Mouse (Mus musculus) E14TG2a.4 (cell line): ENCODE data around the gene Olfr69.
"Not testable (repeated sequence)": the region's sequence is repeated elsewhere in the genome, so short reads cannot be mapped to it uniquely, and the experiment has no call there.

ENCODE experiments used
- H3K27me3 ChIP-seq: 2 replicates; pipeline ENCODE4 v1.6.1; 2014; ENCODE audit warnings: low read length, control low read depth; ENCODE audit not compliant: insufficient read depth
- H3K36me3 ChIP-seq: 2 replicates; pipeline ENCODE4 v1.6.1; 2014; ENCODE audit warnings: low read length, control low read depth; ENCODE audit not compliant: insufficient read depth
- H3K4me1 ChIP-seq: replicated peaks from 2 replicates; pipeline ENCODE4 v1.6.1; 2014; ENCODE audit warnings: low read depth, low read length, control low read depth
- H3K4me3 ChIP-seq: replicated peaks from 2 replicates; pipeline ENCODE4 v1.5.1; 2014; ENCODE audit warnings: mild to moderate bottlenecking, low read length
- H3K9me3 ChIP-seq: 2 replicates; pipeline ENCODE4 v1.6.1; 2014; ENCODE audit warnings: low read length, control low read depth
- CTCF ChIP-seq: conservative IDR thresholded peaks from 2 replicates; pipeline ENCODE4 v1.5.1; 2014; ENCODE audit warnings: low read length
- NANOG ChIP-seq: IDR thresholded peaks from 2 replicates; pipeline ENCODE4 v1.6.1; 2014; ENCODE audit warnings: borderline replicate concordance, low read length, mixed read lengths
- POU5F1 ChIP-seq: IDR thresholded peaks from 2 replicates; pipeline ENCODE4 v1.6.1; 2014; ENCODE audit warnings: low read length, borderline replicate concordance

Gene Olfr69

GRCm38 (mm10) chr7:103757233-103757632 lies 14.2 kb downstream of the Olfr69 start, which contains the start of gene Olfr630:
TSS of gene Olfr630 (minus strand) at chr7:103757333.
- Histone ChIP-seq H3K4me1 (no peaks in the 10 kb centered on the region), H3K36me3 (no peaks in the 10 kb centered on the region), H3K4me3 (no peak within 1 kb of the TSS), H3K27me3 (no peaks in the 10 kb centered on the region), H3K9me3 (no peaks in the 10 kb centered on the region)
- TF ChIP-seq POU5F1 (no peak), CTCF (no peak), NANOG (no peak)

- no peaks in the 10 kb centered on the region for H3K9me3 ChIP-seq
- no peaks in the 10 kb centered on the region for H3K27me3 ChIP-seq
- H3K36me3 ChIP-seq: no peaks in the 10 kb centered on the region
- TF ChIP-seq NANOG (no peak), CTCF (no peak), POU5F1 (no peak)
- no peaks in the 10 kb centered on the region for H3K4me1 ChIP-seq
- H3K4me3 ChIP-seq: no peak within 1 kb of the TSS
Measured at GRCm38 (mm10) chr7:103744843-103745242, 26.6 kb downstream of the Olfr69 start, which contains the start of gene Olfr629. TSS of gene Olfr629 (minus strand) at chr7:103744943.

- TF ChIP-seq NANOG (no peak), CTCF (no peak), POU5F1 (no peak)
- Histone ChIP-seq H3K4me3 (no peak within 1 kb of the TSS), H3K27me3 (no peaks in the 10 kb centered on the region), H3K36me3 (no peaks in the 10 kb centered on the region), H3K4me1 (no peaks in the 10 kb centered on the region), H3K9me3 (no peaks in the 10 kb centered on the region)
Measured at GRCm38 (mm10) chr7:103730074-103730473, 41.3 kb downstream of the Olfr69 start, which contains the start of gene Olfr628. TSS of gene Olfr628 (plus strand) at chr7:103730374.

GRCm38 (mm10) chr7:103716398-103716797 lies 55.0 kb downstream of the Olfr69 start:
- H3K4me1 ChIP-seq, H3K36me3 ChIP-seq, H3K4me3 ChIP-seq, H3K9me3 ChIP-seq, H3K27me3 ChIP-seq: not testable (repeated sequence)
